Mouse (Mus musculus) intestine, postnatal 0 days (tissue): ENCODE measurements around the gene 4921517D22Rik. TPM values are rescaled to one million over a fixed set of nuclear protein-coding genes. Genes with fewer than 3 reads are reported as not detected.

Experiments used
- ATAC-seq: fragments of 200-750 bp; cut with Nextera tagmentation; 2 replicates; pipeline ENCODE4 v1.8.0; 2017; ENCODE audit warnings: mild to moderate bottlenecking, moderate TSS enrichment, moderate library complexity
- H3K27ac ChIP-seq: fragments of 300-500 bp; sonication (generic); 2 replicates; pipeline ENCODE4 v1.5.1; 2014; ENCODE audit warnings: mild to moderate bottlenecking, low read depth, low read length, moderate library complexity
- H3K27me3 ChIP-seq: fragments of 300-500 bp; sonication (generic); replicated peaks from 2 replicates; pipeline ENCODE4 v1.6.1; 2014; ENCODE audit warnings: low read length, mixed read lengths; ENCODE audit not compliant: control insufficient read depth, insufficient read depth
- H3K36me3 ChIP-seq: fragments of 300-500 bp; sonication (generic); 2 replicates; pipeline ENCODE4 v1.6.1; 2014; ENCODE audit warnings: mild to moderate bottlenecking, moderate library complexity; ENCODE audit not compliant: control insufficient read depth, insufficient read depth
- H3K4me1 ChIP-seq: fragments of 300-500 bp; sonication (generic); replicated peaks from 2 replicates; pipeline ENCODE4 v1.6.1; 2014; ENCODE audit warnings: antibody characterized with exemption, low read length, mixed read lengths; ENCODE audit not compliant: control insufficient read depth, insufficient read depth
- H3K4me2 ChIP-seq: fragments of 300-500 bp; sonication (generic); replicated peaks from 2 replicates; pipeline ENCODE4 v1.6.1; 2014; ENCODE audit warnings: low read depth, mild to moderate bottlenecking, moderate library complexity
- H3K4me3 ChIP-seq: fragments of 300-500 bp; sonication (generic); 2 replicates; pipeline ENCODE4 v1.5.1; 2014; ENCODE audit warnings: low read depth, low read length
- H3K9ac ChIP-seq: fragments of 300-500 bp; sonication (generic); 2 replicates; pipeline ENCODE4 v1.6.1; 2014; ENCODE audit warnings: mild to moderate bottlenecking, low read depth, low read length
- H3K9me3 ChIP-seq: fragments of 300-500 bp; sonication (generic); 2 replicates; pipeline ENCODE4 v1.6.1; 2016; ENCODE audit warnings: mixed run types; ENCODE audit not compliant: control insufficient read depth
- CTCF ChIP-seq: sonication (generic); IDR thresholded peaks from 2 replicates; pipeline ENCODE4 v1.5.1; 2016; ENCODE audit warnings: low read depth, mild to moderate bottlenecking, control low read depth, antibody characterized with exemption, moderate library complexity
- WGBS: fragments of 180-500 bp; shearing (Covaris S2); extraction: QIAGEN DNeasy Blood & Tissue Kit; methylation state at CpG from one replicate; pipeline ENCODE4 v1.1.7; 2014; 5-methylcytosine and 5-hydroxymethylcytosine counted together
- polyA plus RNA-seq: library from polyadenylated mRNA; unstranded; fragments of >200 nt; fragmentation: Nextera tagmentation; extraction: Ambion mirVana; gene quantifications from 2 replicates; pipeline ENCODE4 v1.2.1, GENCODE M21; 2015

The 4921517D22Rik gene
- polyA plus RNA-seq, 1 experiment from 2014 or later = not detected

DNA sequence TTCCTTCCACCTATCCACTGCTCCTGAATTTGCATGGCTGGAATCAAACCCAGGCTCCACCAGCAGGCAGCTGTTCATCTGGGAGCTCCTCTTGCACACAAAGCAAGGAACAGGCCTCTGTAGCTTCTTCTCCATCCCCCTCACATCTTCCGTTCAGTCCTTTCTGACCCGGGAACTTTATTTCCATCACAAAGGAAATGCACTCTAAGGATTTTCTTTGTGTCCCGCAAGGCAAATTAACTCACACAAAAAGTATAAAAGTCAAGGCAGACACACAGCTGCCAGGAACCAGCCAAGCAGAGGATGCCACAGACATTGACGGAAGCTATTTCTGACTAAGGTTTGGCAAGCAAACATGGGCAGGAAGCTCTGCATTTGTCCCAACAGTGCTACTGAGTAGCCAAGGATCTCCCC is 36.9 kb downstream of the 4921517D22Rik start:
- no peak overlapping the region for H3K4me3 ChIP-seq
- TF ChIP-seq CTCF = no peak
- H3K9me3 ChIP-seq = no peaks in the 10 kb centered on the region
- H3K27me3 ChIP-seq = no peaks in the 10 kb centered on the region
- 80% methylated on average over 4 of the region's 4 CpGs for WGBS
- H3K9ac ChIP-seq = no peak overlapping the region
- no peak for ATAC-seq
- peaks cover 12% of the 10 kb centered on the region; the same call in 1 of the 2 replicates for H3K4me1 ChIP-seq
- no peak overlapping the region for H3K4me2 ChIP-seq
- no peak overlapping the region for H3K27ac ChIP-seq
- peaks cover 3% of the 10 kb centered on the region; the same call in 1 of the 2 replicates for H3K36me3 ChIP-seq

DNA sequence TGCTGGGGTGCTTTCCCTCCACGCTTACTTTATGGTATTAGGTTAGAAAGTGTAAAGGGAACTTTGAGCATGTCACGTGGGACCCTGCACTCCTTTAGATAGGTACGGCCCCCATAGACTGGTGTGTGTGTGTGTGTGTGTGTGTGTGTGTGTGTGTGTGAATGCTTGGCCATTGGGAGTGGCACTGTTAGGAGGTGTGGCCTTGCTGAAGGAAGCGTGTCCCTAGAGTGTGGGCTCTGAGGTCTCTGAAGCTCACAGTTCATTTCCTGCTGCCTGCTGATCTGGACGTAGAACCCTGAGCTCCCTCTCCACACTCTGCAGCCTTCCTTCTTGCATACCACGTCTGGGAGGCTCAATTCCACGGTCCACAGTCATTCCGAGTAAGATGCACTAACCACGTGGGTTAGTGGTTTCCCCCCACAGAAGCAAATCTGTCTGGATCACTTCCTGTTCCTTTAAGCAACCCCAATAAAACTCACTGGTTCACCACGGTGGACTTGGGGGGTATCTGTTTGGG is 37.5 kb downstream of the 4921517D22Rik start:
- Histone ChIP-seq H3K4me1 (peaks cover 12% of the 10 kb centered on the region; the same call in 1 of the 2 replicates), H3K9ac (no peak overlapping the region), H3K27me3 (no peaks in the 10 kb centered on the region), H3K4me2 (no peak overlapping the region), H3K27ac (no peak overlapping the region), H3K36me3 (peaks cover 3% of the 10 kb centered on the region; the same call in 1 of the 2 replicates), H3K9me3 (no peaks in the 10 kb centered on the region), H3K4me3 (no peak overlapping the region)
- no peak; the same call in 1 of the 2 replicates for ATAC-seq
- no peak for TF ChIP-seq CTCF
- 53% methylated on average over 10 of the region's 10 CpGs for WGBS

GRCm38 (mm10) chr13:59655718-59656315 is 38.1 kb downstream of the 4921517D22Rik start:
- no peak overlapping the region for H3K9ac ChIP-seq
- WGBS = 87% methylated on average over 15 of the region's 15 CpGs
- TF ChIP-seq CTCF = no peak
- H3K27me3 ChIP-seq = no peaks in the 10 kb centered on the region
- no peaks in the 10 kb centered on the region for H3K9me3 ChIP-seq
- H3K4me1 ChIP-seq = peaks cover 12% of the 10 kb centered on the region; the same call in 1 of the 2 replicates
- no peak overlapping the region for H3K4me2 ChIP-seq
- no peak overlapping the region; the same call in 1 of the 2 replicates for H3K27ac ChIP-seq
- H3K4me3 ChIP-seq = no peak overlapping the region
- H3K36me3 ChIP-seq = peaks cover 3% of the 10 kb centered on the region; the same call in 1 of the 2 replicates
- no peak for ATAC-seq

GRCm38 (mm10) chr13:59654465-59654864 is 39.4 kb downstream of the 4921517D22Rik start:
- 41% methylated on average over 5 of the region's 5 CpGs for WGBS
- Histone ChIP-seq H3K27me3 (no peaks in the 10 kb centered on the region), H3K36me3 (peaks cover 7% of the 10 kb centered on the region; the same call in 1 of the 2 replicates), H3K4me3 (no peak overlapping the region), H3K9ac (no peak overlapping the region), H3K4me2 (no peak overlapping the region), H3K27ac (no peak overlapping the region; the same call in 1 of the 2 replicates), H3K9me3 (no peaks in the 10 kb centered on the region), H3K4me1 (peaks cover 12% of the 10 kb centered on the region; the same call in 1 of the 2 replicates)
- ATAC-seq = peak; percentile 80
- TF ChIP-seq CTCF = no peak

GRCm38 (mm10) chr13:59653136-59653535 is 40.8 kb downstream of the 4921517D22Rik start:
- no peak for TF ChIP-seq CTCF
- H3K36me3 ChIP-seq = peaks cover 13% of the 10 kb centered on the region
- H3K27ac ChIP-seq = no peak overlapping the region
- peaks cover 12% of the 10 kb centered on the region; the same call in 1 of the 2 replicates for H3K4me1 ChIP-seq
- no peak overlapping the region for H3K4me2 ChIP-seq
- no peak overlapping the region for H3K4me3 ChIP-seq
- ATAC-seq = no peak
- no peaks in the 10 kb centered on the region for H3K27me3 ChIP-seq
- H3K9me3 ChIP-seq = no peaks in the 10 kb centered on the region
- WGBS = 91% methylated on average over 3 of the region's 3 CpGs
- no peak overlapping the region for H3K9ac ChIP-seq

DNA sequence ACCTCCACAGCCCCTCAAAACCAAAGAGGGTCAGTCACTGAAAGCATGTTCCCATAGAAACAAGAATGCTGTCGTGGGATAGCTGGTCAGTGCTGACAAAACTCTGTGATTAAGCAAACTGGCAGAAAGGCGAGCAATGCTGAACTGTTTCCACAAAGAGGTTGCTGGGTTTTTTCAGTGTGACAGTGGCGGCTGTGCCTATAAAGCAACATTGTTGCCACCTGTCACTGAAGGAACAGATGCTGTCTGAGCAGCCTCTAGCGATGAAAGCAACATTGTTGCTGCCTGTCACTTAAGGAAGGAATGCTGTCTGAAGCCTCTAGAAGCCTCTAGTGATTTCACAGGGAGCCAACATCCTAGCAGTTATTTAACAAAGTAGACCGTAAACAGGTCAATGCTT is 41.3 kb downstream of the 4921517D22Rik start:
- Histone ChIP-seq H3K4me1 (peaks cover 12% of the 10 kb centered on the region; the same call in 1 of the 2 replicates), H3K9me3 (no peaks in the 10 kb centered on the region), H3K27ac (no peak overlapping the region), H3K36me3 (peaks cover 13% of the 10 kb centered on the region), H3K4me2 (no peak overlapping the region), H3K27me3 (no peaks in the 10 kb centered on the region), H3K9ac (no peak overlapping the region), H3K4me3 (no peak overlapping the region)
- no peak for TF ChIP-seq CTCF
- ATAC-seq = no peak
- WGBS = 64% methylated on average over 5 of the region's 5 CpGs
